Mouse (Mus musculus): ENCODE results near the gene Krt24. TPM values are rescaled to one million over a fixed set of nuclear protein-coding genes. Genes with fewer than 3 reads are reported as not detected.

Krt24 gene
- polyA plus RNA-seq, 1 experiment from 2014 or later = not detected

DNA sequence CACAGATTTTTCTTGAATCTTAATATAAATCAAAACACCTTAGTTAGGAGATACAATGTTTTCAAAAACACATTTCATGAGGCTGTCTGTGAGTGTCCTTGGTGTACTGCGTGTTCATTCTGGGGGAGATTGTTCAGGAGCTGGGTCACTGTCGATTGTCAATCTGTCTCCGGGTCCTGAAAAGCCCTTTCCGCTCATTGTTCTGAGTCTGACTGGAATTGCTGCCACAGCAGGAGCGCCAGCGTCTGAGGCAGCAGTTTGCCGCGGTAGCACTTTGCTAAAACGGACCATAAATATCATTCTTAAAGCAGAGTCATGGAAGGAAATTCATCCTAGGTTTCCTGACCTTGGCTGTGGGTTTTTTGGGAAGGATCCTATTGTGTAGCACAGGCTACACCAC, 19.3 kb downstream of the Krt24 start:
- no peak for ATAC-seq
- no peak overlapping the region for H3K27ac ChIP-seq (ENCODE audit: low read length)
- H3K27me3 ChIP-seq (replicated peaks; ENCODE audit: control insufficient read depth, insufficient read depth, low read length) = no peaks in the 10 kb centered on the region
- WGBS = 47% methylated on average over 9 of the region's 9 CpGs
- H3K4me2 ChIP-seq (ENCODE audit: low read depth, low read length) = no peak overlapping the region
- no peaks in the 10 kb centered on the region for H3K9me3 ChIP-seq (ENCODE audit: control insufficient read depth, low read length)
- H3K9ac ChIP-seq (ENCODE audit: low read depth, low read length) = no peak overlapping the region
- H3K36me3 ChIP-seq (ENCODE audit: control insufficient read depth, insufficient read depth, low read length) = no peaks in the 10 kb centered on the region
- no peaks in the 10 kb centered on the region for H3K4me1 ChIP-seq (ENCODE audit: control insufficient read depth, insufficient read depth, low read length)
- no peak overlapping the region for H3K4me3 ChIP-seq (ENCODE audit: low read length)

- Histone ChIP-seq H3K4me3 (ENCODE audit: low read length) (no peak overlapping the region), H3K36me3 (ENCODE audit: control insufficient read depth, insufficient read depth, low read length) (no peaks in the 10 kb centered on the region), H3K9ac (ENCODE audit: low read depth, low read length) (no peak overlapping the region), H3K27ac (ENCODE audit: low read length) (no peak overlapping the region), H3K4me2 (ENCODE audit: low read depth, low read length) (no peak overlapping the region), H3K4me1 (ENCODE audit: control insufficient read depth, insufficient read depth, low read length) (no peaks in the 10 kb centered on the region), H3K9me3 (ENCODE audit: control insufficient read depth, low read length) (no peaks in the 10 kb centered on the region), H3K27me3 (replicated peaks; ENCODE audit: control insufficient read depth, insufficient read depth, low read length) (no peaks in the 10 kb centered on the region)
- 67% methylated on average over 9 of the region's 9 CpGs for WGBS
- no peak for ATAC-seq
Observed at GRCm38 (mm10) chr11:99265220-99265619, 19.8 kb downstream of the Krt24 start.

DNA sequence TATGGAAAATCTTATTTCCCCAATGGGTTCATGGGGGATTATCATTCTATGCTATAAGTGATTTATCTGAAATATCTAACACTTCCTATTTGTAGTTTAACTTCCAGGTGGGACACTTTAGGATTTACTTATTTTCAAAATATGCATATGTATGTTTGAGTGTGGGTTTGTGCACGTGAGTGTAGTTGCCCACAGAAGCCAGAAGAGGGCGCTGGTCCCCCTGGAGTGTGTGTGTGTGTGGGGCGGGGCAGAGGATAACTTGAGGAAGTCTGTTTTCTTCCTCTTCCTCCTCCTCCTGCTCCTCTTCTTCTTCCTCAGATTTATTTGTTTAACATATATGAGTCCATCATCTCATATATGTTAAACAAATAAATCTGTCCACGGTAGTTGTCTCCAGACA, 28.8 kb downstream of the Krt24 start:
- Histone ChIP-seq H3K27me3 (replicated peaks; ENCODE audit: control insufficient read depth, insufficient read depth, low read length) (no peaks in the 10 kb centered on the region), H3K27ac (ENCODE audit: low read length) (no peak overlapping the region), H3K9ac (ENCODE audit: low read depth, low read length) (no peak overlapping the region), H3K4me3 (ENCODE audit: low read length) (no peak overlapping the region), H3K4me1 (ENCODE audit: control insufficient read depth, insufficient read depth, low read length) (no peaks in the 10 kb centered on the region), H3K4me2 (ENCODE audit: low read depth, low read length) (no peak overlapping the region), H3K9me3 (ENCODE audit: control insufficient read depth, low read length) (no peaks in the 10 kb centered on the region), H3K36me3 (ENCODE audit: control insufficient read depth, insufficient read depth, low read length) (no peaks in the 10 kb centered on the region)
- WGBS = 79% methylated on average over 4 of the region's 4 CpGs
- no peak for ATAC-seq

- ATAC-seq = no peak
- no peaks in the 10 kb centered on the region for H3K27me3 ChIP-seq (replicated peaks; ENCODE audit: control insufficient read depth, insufficient read depth, low read length)
- no peak overlapping the region for H3K4me2 ChIP-seq (ENCODE audit: low read depth, low read length)
- no peak overlapping the region for H3K9ac ChIP-seq (ENCODE audit: low read depth, low read length)
- no peaks in the 10 kb centered on the region for H3K36me3 ChIP-seq (ENCODE audit: control insufficient read depth, insufficient read depth, low read length)
- no peaks in the 10 kb centered on the region for H3K9me3 ChIP-seq (ENCODE audit: control insufficient read depth, low read length)
- H3K4me3 ChIP-seq (ENCODE audit: low read length) = no peak overlapping the region
- 91% methylated on average over 8 of the region's 8 CpGs for WGBS
- H3K27ac ChIP-seq (ENCODE audit: low read length) = no peak overlapping the region
- no peaks in the 10 kb centered on the region for H3K4me1 ChIP-seq (ENCODE audit: control insufficient read depth, insufficient read depth, low read length)
Observed at GRCm38 (mm10) chr11:99255316-99255715, 29.7 kb downstream of the Krt24 start.

GRCm38 (mm10) chr11:99253893-99254292, 31.2 kb downstream of the Krt24 start:
- Histone ChIP-seq H3K36me3 (ENCODE audit: control insufficient read depth, insufficient read depth, low read length) (no peaks in the 10 kb centered on the region), H3K9ac (ENCODE audit: low read depth, low read length) (no peak overlapping the region), H3K4me3 (ENCODE audit: low read length) (no peak overlapping the region), H3K4me1 (ENCODE audit: control insufficient read depth, insufficient read depth, low read length) (no peaks in the 10 kb centered on the region), H3K9me3 (ENCODE audit: control insufficient read depth, low read length) (no peaks in the 10 kb centered on the region), H3K27ac (ENCODE audit: low read length) (no peak overlapping the region), H3K4me2 (ENCODE audit: low read depth, low read length) (no peak overlapping the region), H3K27me3 (replicated peaks; ENCODE audit: control insufficient read depth, insufficient read depth, low read length) (no peaks in the 10 kb centered on the region)
- 59% methylated on average over 2 of the region's 2 CpGs for WGBS
- no peak for ATAC-seq

DNA sequence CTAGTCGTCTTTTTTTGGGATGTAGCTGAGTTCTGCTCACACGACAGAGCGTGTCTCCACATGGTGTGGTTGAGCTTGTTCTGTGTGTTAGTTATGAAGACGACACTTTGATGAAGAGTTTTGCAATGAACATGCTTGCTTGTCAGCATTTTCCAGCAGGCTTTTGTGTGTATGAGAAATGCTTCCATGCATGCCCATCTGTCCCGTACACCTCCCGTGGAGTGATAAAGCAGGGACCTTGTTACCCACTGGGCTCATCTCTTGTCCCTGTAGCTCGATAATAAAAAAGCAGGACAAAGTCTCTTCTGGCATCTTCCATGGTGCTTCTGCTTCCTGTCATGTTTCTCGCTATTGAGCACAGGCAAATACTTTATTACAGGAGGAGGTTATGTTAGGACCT, 32.4 kb downstream of the Krt24 start:
- Histone ChIP-seq H3K9me3 (ENCODE audit: control insufficient read depth, low read length) (no peaks in the 10 kb centered on the region), H3K27ac (ENCODE audit: low read length) (no peak overlapping the region), H3K9ac (ENCODE audit: low read depth, low read length) (no peak overlapping the region), H3K4me1 (ENCODE audit: control insufficient read depth, insufficient read depth, low read length) (no peaks in the 10 kb centered on the region), H3K4me2 (ENCODE audit: low read depth, low read length) (no peak overlapping the region), H3K4me3 (ENCODE audit: low read length) (no peak overlapping the region), H3K27me3 (replicated peaks; ENCODE audit: control insufficient read depth, insufficient read depth, low read length) (no peaks in the 10 kb centered on the region), H3K36me3 (ENCODE audit: control insufficient read depth, insufficient read depth, low read length) (no peaks in the 10 kb centered on the region)
- ATAC-seq = no peak
- 66% methylated on average over 8 of the region's 8 CpGs for WGBS

DNA sequence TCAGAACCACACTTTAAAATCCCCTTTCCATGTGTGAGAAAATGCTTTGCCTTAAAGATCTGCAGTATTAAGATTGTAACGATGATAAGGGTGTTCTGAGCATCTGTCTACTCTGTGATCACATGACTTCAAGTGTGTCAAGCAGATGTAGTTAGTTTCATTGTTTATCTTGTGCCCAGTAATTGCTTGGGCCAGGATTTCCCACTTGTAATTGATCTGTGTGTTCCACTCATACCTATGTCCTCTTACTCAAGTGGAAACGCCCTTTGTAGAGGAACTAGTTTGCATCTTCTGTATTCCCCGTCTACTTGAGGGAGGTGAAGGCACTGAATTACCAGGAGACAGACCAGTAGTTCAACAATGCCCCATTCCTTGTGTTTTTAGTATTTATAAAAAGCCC, 34.4 kb downstream of the Krt24 start:
- WGBS = 54% methylated on average over 3 of the region's 3 CpGs
- no peak overlapping the region for H3K4me3 ChIP-seq (ENCODE audit: low read length)
- H3K36me3 ChIP-seq (ENCODE audit: control insufficient read depth, insufficient read depth, low read length) = no peaks in the 10 kb centered on the region
- H3K9me3 ChIP-seq (ENCODE audit: control insufficient read depth, low read length) = no peaks in the 10 kb centered on the region
- H3K27me3 ChIP-seq (replicated peaks; ENCODE audit: control insufficient read depth, insufficient read depth, low read length) = no peaks in the 10 kb centered on the region
- no peaks in the 10 kb centered on the region for H3K4me1 ChIP-seq (ENCODE audit: control insufficient read depth, insufficient read depth, low read length)
- H3K27ac ChIP-seq (ENCODE audit: low read length) = no peak overlapping the region
- H3K9ac ChIP-seq (ENCODE audit: low read depth, low read length) = no peak overlapping the region
- no peak overlapping the region for H3K4me2 ChIP-seq (ENCODE audit: low read depth, low read length)
- ATAC-seq = no peak

- Histone ChIP-seq H3K9me3 (ENCODE audit: control insufficient read depth, low read length) (no peaks in the 10 kb centered on the region), H3K36me3 (ENCODE audit: control insufficient read depth, insufficient read depth, low read length) (no peaks in the 10 kb centered on the region), H3K27me3 (replicated peaks; ENCODE audit: control insufficient read depth, insufficient read depth, low read length) (no peaks in the 10 kb centered on the region), H3K27ac (ENCODE audit: low read length) (no peak overlapping the region), H3K4me1 (ENCODE audit: control insufficient read depth, insufficient read depth, low read length) (no peaks in the 10 kb centered on the region), H3K4me2 (ENCODE audit: low read depth, low read length) (no peak overlapping the region), H3K9ac (ENCODE audit: low read depth, low read length) (no peak overlapping the region), H3K4me3 (ENCODE audit: low read length) (no peak overlapping the region)
- WGBS = 58% methylated on average over 5 of the region's 5 CpGs
- no peak for ATAC-seq
Observed at GRCm38 (mm10) chr11:99250241-99250640, 34.8 kb downstream of the Krt24 start.

GRCm38 (mm10) chr11:99249115-99249514, 35.9 kb downstream of the Krt24 start:
- no peak overlapping the region for H3K4me3 ChIP-seq (ENCODE audit: low read length)
- no peaks in the 10 kb centered on the region for H3K36me3 ChIP-seq (ENCODE audit: control insufficient read depth, insufficient read depth, low read length)
- no peak overlapping the region for H3K9ac ChIP-seq (ENCODE audit: low read depth, low read length)
- H3K27ac ChIP-seq (ENCODE audit: low read length) = no peak overlapping the region
- no peaks in the 10 kb centered on the region for H3K27me3 ChIP-seq (replicated peaks; ENCODE audit: control insufficient read depth, insufficient read depth, low read length)
- WGBS = 56% methylated on average over 4 of the region's 4 CpGs
- no peaks in the 10 kb centered on the region for H3K9me3 ChIP-seq (ENCODE audit: control insufficient read depth, low read length)
- no peak for ATAC-seq
- H3K4me2 ChIP-seq (ENCODE audit: low read depth, low read length) = no peak overlapping the region
- H3K4me1 ChIP-seq (ENCODE audit: control insufficient read depth, insufficient read depth, low read length) = 0 out of 2 replicates have a peak, but pooled peaks cover 1% of the 10 kb centered on the region

GRCm38 (mm10) chr11:99247916-99248315, 37.1 kb downstream of the Krt24 start:
- Histone ChIP-seq H3K36me3 (ENCODE audit: control insufficient read depth, insufficient read depth, low read length) (no peaks in the 10 kb centered on the region), H3K27me3 (replicated peaks; ENCODE audit: control insufficient read depth, insufficient read depth, low read length) (no peaks in the 10 kb centered on the region), H3K4me3 (ENCODE audit: low read length) (no peak overlapping the region), H3K27ac (ENCODE audit: low read length) (no peak overlapping the region), H3K4me1 (ENCODE audit: control insufficient read depth, insufficient read depth, low read length) (0 out of 2 replicates have a peak, but pooled peaks cover 4% of the 10 kb centered on the region), H3K9ac (ENCODE audit: low read depth, low read length) (no peak overlapping the region), H3K4me2 (ENCODE audit: low read depth, low read length) (no peak overlapping the region), H3K9me3 (ENCODE audit: control insufficient read depth, low read length) (no peaks in the 10 kb centered on the region)
- no peak for ATAC-seq
- 96% methylated on average over 4 of the region's 4 CpGs for WGBS

All from intestine, embryonic 16.5 days (tissue).